Mouse (Mus musculus) naive thymus-derived CD4-positive, alpha-beta T cell, adult 2 months (primary cell): ENCODE measurements around the gene Rfxank.

Experiments
- DNase-seq: peaks from one replicate; pipeline ENCODE4 v3.0.0-alpha.2; 2011; ENCODE audit warnings: low read depth

The Rfxank gene

GRCm38 (mm10) chr8:70104922-70105321 lies 34.0 kb downstream of the Rfxank start:
- DNase-seq, result no peak

DNA sequence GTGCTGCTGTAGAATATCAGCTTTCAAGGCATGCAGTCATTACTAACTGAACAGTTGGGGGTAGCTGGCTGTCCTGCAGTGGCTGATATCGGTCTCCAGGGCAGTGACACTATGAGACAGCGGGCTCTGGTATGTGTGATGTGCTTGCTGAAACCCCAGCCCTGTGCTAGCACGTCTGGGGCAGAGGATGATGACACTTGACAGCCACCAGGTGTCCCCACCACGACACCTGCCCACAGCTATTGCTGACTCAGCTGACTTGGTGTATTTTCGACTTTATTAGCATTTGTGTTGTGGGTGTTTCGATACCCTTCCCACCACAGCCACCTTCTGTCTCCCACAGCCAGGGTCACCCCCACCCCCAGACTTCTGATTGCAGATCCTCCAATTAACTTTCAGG lies 34.4 kb downstream of the Rfxank start:
- peak; percentile 76 for DNase-seq

DNA sequence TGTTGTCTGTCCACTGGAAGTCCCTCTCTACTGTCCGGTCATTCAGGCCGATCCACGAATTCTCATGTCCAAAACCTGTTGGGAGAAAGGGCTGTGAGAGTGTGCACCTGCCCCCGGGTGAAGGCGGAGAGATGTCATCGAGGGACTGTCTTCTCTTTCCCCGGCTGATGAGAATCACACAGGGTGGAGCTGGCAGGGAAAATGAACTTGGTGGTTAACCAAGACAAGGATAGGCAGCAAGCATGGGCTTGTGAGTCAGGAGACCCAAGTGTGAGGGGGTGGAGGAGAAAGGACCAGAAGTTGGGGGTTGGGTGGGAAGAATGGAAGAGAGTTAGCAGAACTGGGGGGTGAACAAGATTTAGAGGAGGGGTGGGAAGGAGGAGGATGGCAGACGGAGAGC lies 38.7 kb downstream of the Rfxank start:
- DNase-seq, result no peak

- DNase-seq, result no peak
Measured at GRCm38 (mm10) chr8:70099276-70099675, 39.7 kb downstream of the Rfxank start.

- no peak for DNase-seq
Measured at GRCm38 (mm10) chr8:70092786-70093185, 46.2 kb downstream of the Rfxank start.

DNA sequence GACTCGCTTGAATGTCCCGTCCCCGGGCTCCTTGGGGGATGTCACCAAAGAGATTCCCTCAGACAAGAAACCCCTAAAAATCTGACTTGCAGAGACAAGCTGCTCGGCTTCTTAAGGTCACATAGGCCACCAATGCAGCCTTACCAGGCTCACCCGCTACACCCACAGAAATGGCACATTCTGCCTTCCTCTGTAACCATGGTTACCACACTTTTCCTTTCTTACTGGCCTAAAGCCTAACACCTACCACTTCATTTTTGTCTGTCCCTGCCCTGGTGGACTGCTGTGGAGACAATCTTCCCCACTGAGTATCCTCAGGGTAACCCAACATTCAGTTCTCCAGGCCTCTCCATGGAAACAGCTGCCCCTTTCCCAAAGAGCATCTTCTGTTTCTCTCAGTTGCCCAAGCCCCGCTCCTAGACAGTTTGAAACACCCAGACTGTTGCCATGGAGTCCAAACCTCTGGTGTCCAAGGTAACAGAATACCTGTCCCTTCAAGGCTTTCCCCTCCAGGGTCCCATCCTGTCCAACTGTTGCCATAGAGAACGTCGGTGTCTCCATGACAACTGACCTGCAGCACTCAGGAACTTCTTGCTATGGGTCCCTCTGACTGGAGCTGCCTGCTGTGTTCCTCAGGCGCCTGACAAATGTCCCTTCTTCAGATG lies 49.5 kb downstream of the Rfxank start:
- no peak for DNase-seq

DNA sequence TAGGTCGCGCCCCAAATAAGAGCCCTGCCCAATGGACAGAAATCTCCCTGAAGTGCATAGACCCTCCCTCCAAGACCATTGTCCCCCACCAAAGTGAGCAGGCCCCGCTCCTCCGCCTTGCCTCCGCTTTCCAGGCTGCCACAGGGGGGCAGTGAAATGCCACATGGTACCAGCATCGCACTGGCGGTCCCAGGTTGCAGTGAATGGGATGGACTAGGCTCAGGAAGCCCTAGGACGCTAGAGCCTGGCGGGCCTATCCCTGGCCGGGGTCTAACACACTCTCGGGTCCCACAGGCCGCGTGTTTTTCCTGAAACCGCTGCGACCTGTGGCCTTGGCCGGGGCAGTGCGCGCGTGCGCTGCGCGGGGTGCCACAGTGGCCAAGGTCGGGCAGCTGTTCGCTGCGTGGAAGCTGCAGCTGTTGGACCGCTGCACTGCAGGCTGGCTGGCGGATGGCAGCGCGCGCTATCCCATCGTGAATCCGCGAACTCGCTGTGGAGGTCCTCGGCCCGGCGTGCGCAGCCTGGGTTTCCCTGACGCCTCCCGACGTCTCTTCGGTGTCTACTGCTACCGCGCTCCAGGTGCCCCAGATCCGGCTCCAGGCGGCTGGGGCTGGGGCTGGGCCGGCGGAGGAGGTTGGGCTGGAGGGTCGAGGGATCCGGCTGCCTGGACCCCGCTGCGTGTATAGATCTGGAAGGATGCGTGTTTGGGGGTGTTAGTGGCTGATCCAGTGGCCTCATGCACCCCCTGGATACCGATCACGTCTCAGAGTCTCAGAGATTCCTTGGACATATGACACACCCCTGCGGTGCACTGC lies 50.9 kb downstream of the Rfxank start:
- no peak for DNase-seq

DNA sequence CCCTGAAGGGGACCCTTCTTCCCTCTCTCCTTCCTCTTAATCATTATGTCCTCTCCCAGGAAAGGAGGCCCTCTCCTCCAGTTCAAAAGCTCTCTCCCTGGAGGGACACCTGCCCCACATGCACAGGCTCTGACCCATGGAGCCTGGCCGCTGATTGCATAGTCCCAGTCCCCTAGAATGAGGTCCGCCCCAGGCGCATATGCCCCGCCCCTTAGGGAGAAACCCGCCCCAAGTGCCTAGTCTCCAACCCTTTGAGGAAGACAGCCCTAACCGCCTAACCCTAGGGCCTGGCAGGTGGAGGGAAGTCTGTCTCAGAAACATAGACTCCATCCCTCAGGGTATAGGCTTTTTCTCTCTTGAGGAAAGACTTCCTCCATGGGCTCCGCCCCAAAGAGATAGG lies 51.7 kb downstream of the Rfxank start:
- DNase-seq, result no peak

DNA sequence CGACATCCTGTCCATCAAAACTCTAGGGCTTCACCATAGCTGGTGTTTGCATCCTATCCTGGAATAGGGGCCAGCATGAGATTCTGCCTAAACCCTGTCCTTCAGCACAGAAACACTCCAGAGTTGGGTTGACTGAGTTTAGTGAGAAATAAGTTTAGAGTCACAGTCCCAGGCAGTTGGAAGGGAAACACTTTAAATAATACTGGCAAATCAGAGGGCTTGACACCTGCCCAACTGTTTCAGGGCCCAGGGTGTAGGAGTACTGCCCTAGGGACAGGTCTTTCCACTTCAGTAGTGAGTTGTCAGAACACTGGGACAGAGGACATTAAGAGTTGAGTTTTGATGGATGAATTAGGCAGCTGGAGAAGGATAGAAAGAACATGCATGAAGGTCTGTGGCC lies 52.8 kb downstream of the Rfxank start:
- DNase-seq, result no peak

GRCm38 (mm10) chr8:70084191-70085065 lies 54.5 kb downstream of the Rfxank start:
- no peak for DNase-seq

GRCm38 (mm10) chr8:70083285-70083684 lies 55.7 kb downstream of the Rfxank start, which contains the start of gene Hapln4:
Gene Hapln4, plus strand, starts transcription at chr8:70083457.
- no peak for DNase-seq

GRCm38 (mm10) chr8:70081976-70082375 lies 57.0 kb downstream of the Rfxank start:
- no peak for DNase-seq
